Mouse (Mus musculus) bone marrow, adult 2 months (tissue): ENCODE data around the gene Gid8. TPM values are rescaled to one million over a fixed set of nuclear protein-coding genes. Genes with fewer than 3 reads are reported as not detected.
A peak's percentile ranks its signal among the peaks of the same experiment; 100 is the strongest.

ENCODE experiments used
- H3K27ac ChIP-seq: fragments of 200-500 bp; 2 replicates; pipeline ENCODE4 v1.5.1; 2012; ENCODE audit warnings: low read depth, mild to moderate bottlenecking, control low read depth, inconsistent platforms, low read length; ENCODE audit not compliant: control insufficient read depth, poor library complexity, insufficient read depth
- H3K4me1 ChIP-seq: fragments of 200-500 bp; 2 replicates; pipeline ENCODE4 v1.6.1; 2011; ENCODE audit warnings: low read length; ENCODE audit not compliant: control insufficient read depth, insufficient read depth
- H3K4me3 ChIP-seq: fragments of 200-500 bp; replicated peaks from 2 replicates; pipeline ENCODE3; 2011; ENCODE audit warnings: mild to moderate bottlenecking, low read depth, low read length, control low read depth; ENCODE audit not compliant: control insufficient read depth
- CTCF ChIP-seq: fragments of 200-500 bp; IDR thresholded peaks from 2 replicates; pipeline ENCODE4 v1.5.1; 2011; ENCODE audit warnings: low read length, control low read depth; ENCODE audit not compliant: control insufficient read depth, insufficient read depth
- POLR2A ChIP-seq: fragments of 200-500 bp; IDR thresholded peaks from 2 replicates; pipeline ENCODE4 v1.6.1; 2011; ENCODE audit warnings: low read depth, mild to moderate bottlenecking, control low read depth, low read length, borderline replicate concordance; ENCODE audit not compliant: control insufficient read depth
- WGBS: fragments of 180-500 bp; shearing (Covaris S2); methylation state at CpG from one replicate; pipeline ENCODE4 v1.1.7; 2018; 5-methylcytosine and 5-hydroxymethylcytosine counted together
- polyA plus RNA-seq: library from polyadenylated mRNA; stranded (reverse); fragments of >200 nt; gene quantifications from 2 replicates; pipeline ENCODE4 v1.2.4, GENCODE M21; 2011; ENCODE audit warnings: low replicate concordance; ENCODE audit not compliant: missing spikeins, insufficient read depth, insufficient read length

Gene Gid8
- polyA plus RNA-seq, 1 experiment, result 81.5 TPM

- no peak overlapping the region for H3K4me3 ChIP-seq
- WGBS, result 17% methylated on average over 3 of the region's 3 CpGs
- peaks cover 14% of the 10 kb centered on the region for H3K4me1 ChIP-seq
- peak overlapping the region; percentile 60 for H3K27ac ChIP-seq
- TF ChIP-seq POLR2A, result no peak
These were observed 21.1 kb downstream of the Gid8 start for GRCm38 (mm10) chr2:180731036-180731435.

- WGBS, result 42% methylated on average over 6 of the region's 6 CpGs
- TF ChIP-seq POLR2A (no peak), CTCF (no peak)
- Histone ChIP-seq H3K27ac (peak overlapping the region; percentile 56), H3K4me1 (peaks cover 12% of the 10 kb centered on the region), H3K4me3 (peak overlapping the region; percentile 53)
These were observed 22.1 kb downstream of the Gid8 start for GRCm38 (mm10) chr2:180731984-180732383.

- TF ChIP-seq CTCF, result no peak
- no peak for TF ChIP-seq POLR2A
- H3K4me1 ChIP-seq, result peaks cover 6% of the 10 kb centered on the region; the same call in 1 of the 2 replicates
- WGBS, result 74% methylated on average over 7 of the region's 7 CpGs
- H3K27ac ChIP-seq, result no peak overlapping the region
- no peak overlapping the region for H3K4me3 ChIP-seq
These were observed 25.3 kb downstream of the Gid8 start for GRCm38 (mm10) chr2:180735232-180735631.

- 63% methylated on average over 2 of the region's 2 CpGs for WGBS
- peak overlapping the region; percentile 64; the same call in 1 of the 2 replicates for H3K27ac ChIP-seq
These were observed 28.1 kb downstream of the Gid8 start for GRCm38 (mm10) chr2:180737984-180738383.

GRCm38 (mm10) chr2:180740349-180740748 lies 30.4 kb downstream of the Gid8 start:
- Histone ChIP-seq H3K4me1 (peaks cover 3% of the 10 kb centered on the region; the same call in 1 of the 2 replicates), H3K27ac (peak overlapping the region; percentile 50), H3K4me3 (no peak overlapping the region)
- 67% methylated on average over 3 of the region's 3 CpGs for WGBS
- TF ChIP-seq CTCF, result peak; percentile 41; the same call in 1 of the 2 replicates
- TF ChIP-seq POLR2A, result no peak

More at GRCm38 (mm10) chr2:180737984-180738383, 28.1 kb downstream of the Gid8 start:
- peaks cover 5% of the 10 kb centered on the region; the same call in 1 of the 2 replicates for H3K4me1 ChIP-seq
- TF ChIP-seq POLR2A (no peak), CTCF (no peak)
- H3K4me3 ChIP-seq, result no peak overlapping the region

GRCm38 (mm10) chr2:180741421-180741820 lies 31.5 kb downstream of the Gid8 start:
- H3K27ac ChIP-seq, result no peak overlapping the region
- WGBS, result 49% methylated on average over 7 of the region's 7 CpGs
- no peak overlapping the region for H3K4me3 ChIP-seq
- TF ChIP-seq CTCF (no peak), POLR2A (no peak)
- peaks cover 3% of the 10 kb centered on the region; the same call in 1 of the 2 replicates for H3K4me1 ChIP-seq

GRCm38 (mm10) chr2:180742820-180743219 lies 32.9 kb downstream of the Gid8 start:
- Histone ChIP-seq H3K4me3 (no peak overlapping the region), H3K4me1 (peaks cover 2% of the 10 kb centered on the region; the same call in 1 of the 2 replicates), H3K27ac (no peak overlapping the region)
- no peak for TF ChIP-seq POLR2A
- no peak for TF ChIP-seq CTCF
- WGBS, result 84% methylated on average over 6 of the region's 6 CpGs

GRCm38 (mm10) chr2:180743321-180743720 lies 33.4 kb downstream of the Gid8 start:
- H3K4me1 ChIP-seq, result peaks cover 2% of the 10 kb centered on the region; the same call in 1 of the 2 replicates
- TF ChIP-seq CTCF, result no peak
- TF ChIP-seq POLR2A, result no peak
- H3K4me3 ChIP-seq, result no peak overlapping the region
- WGBS, result 84% methylated on average over 2 of the region's 2 CpGs
- H3K27ac ChIP-seq, result no peak overlapping the region
